Mouse (Mus musculus): ENCODE results near the gene Fbxw4.
A peak's percentile ranks its signal among the peaks of the same experiment; 100 is the strongest.

Fbxw4 gene

DNA sequence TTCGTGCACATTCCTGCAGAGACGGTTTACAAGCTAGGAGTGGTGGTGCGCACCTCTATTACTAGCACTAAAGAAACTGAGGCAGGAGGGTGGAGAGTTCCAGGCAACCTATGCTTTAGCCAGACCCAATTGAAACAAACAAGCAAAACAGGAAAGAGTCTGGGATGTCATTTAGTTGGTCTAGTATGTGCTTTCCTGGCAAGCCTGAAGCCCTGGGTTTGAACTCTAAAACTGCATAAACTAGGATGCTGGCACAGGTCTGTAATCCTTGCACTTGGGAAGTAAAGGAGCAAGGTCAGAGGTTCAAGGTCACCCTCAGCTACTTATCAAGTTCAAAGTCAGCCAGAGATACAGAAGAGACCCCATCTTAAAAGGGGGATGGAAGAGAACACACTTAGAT lies 118.1 kb downstream of the Fbxw4 start:
- DNase-seq (ENCODE audit: low read depth, low spot score), result no peak

- DNase-seq (ENCODE audit: low read depth, low spot score), result peak; percentile 66
These were observed 118.6 kb downstream of the Fbxw4 start for GRCm38 (mm10) chr19:45541409-45542041.

GRCm38 (mm10) chr19:45540657-45541408 lies 119.3 kb downstream of the Fbxw4 start:
- no peak for DNase-seq (ENCODE audit: low read depth, low spot score)

DNA sequence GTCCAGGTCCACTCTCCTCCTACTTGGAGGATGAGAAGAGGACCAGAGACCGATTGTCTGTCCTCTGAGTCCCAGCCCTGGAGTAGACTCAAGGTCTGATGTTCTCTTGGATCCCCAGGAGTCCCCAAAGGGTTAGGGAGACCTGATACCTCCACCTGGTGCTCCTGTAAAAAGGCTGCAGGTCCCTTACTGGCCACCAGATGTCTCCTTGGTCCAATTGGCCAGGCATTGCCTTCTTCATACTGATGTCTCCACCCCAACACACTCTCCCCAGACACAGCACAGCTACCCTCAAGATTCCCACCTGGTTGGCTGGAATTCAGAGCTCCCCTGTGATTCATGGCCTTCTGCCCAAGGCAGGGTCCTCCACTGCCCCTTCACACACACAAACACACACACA lies 122.6 kb downstream of the Fbxw4 start:
- DNase-seq (ENCODE audit: low read depth, low spot score), result peak; percentile 43

DNA sequence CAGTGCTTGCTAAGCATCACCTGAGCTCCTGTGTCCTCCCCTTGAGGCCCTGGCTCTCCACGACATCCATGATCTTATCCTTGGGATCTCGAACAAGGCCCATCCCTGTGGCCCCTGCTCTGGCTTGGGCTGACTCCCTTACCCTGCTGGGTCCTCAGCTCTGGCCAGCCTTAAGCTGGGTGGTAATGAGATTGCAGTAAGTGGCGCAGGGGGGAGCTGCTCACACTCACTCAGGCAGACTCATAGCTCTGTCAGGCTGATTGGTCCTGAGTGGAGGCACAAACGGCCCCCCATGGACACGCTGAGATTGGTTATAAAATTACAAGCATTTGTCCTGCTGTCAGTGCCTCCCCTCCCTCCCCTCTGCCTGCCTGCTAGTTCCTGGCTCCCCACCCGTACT lies 124.2 kb downstream of the Fbxw4 start:
- DNase-seq (ENCODE audit: low read depth, low spot score), result no peak

DNA sequence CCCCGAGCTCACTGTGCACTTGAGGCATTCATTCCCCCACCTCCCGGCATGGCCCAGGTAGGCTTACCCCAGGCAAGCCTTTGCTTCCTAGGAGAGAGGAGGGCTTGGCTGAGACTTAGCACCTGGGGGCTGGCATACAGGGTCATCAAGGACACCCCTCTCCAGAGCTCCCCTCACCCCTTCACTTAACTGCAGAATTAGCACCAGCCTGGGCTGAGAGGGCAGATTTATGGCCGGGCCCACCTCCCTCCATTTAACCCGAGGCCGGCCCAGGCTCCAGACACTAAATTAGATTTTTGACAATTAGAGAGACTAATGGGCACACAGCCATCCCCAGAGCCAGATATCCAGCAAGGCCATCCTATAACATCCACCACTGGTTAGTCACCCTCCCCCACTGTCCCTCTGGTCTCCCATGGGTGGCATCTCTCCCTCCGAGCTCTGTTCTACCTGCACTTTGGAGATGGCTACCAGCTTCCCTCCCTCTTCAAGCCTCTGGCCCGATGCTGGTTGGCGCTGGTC lies 124.8 kb downstream of the Fbxw4 start:
- DNase-seq (ENCODE audit: low read depth, low spot score), result no peak

DNA sequence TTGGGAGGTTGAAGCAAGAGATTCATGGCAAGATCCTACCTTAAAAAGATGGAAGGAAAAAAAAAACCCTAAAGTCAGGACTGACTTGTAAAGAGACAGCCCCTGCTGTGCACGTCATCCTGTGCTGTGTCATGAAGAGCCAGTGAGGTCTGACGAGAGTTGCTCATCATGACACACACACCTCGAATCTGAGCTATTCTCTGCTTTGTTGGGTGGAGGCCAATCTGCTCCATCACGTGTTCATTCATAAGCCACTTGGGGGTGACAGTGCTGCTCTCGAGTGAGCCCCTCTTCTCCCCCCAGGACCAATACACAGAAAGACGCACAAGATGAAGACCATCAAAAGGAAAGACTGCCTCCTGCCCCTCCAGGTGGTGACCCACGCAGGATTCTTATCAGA lies 126.5 kb downstream of the Fbxw4 start:
- no peak for DNase-seq (ENCODE audit: low read depth, low spot score)

DNA sequence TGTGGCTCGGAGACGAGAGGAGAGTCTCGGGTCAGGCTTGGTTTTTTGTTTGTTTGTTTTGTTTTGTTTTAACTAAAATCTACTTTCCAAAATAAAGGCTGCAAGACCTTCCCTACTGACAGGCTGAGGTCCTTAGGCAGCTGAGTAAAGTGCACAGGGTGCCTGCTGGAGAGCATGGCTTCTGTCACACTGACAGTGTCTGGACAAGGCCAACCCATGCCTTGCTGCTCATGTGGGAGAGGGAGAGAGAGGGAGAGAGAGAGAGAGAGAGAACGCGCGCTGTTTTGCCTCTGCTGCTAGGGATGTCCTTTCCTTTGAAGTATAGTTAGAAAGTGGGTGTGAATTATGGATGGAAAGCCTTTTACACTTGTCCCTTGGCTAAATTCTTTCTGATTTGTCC lies 128.6 kb downstream of the Fbxw4 start:
- no peak for DNase-seq (ENCODE audit: low read depth, low spot score)

DNA sequence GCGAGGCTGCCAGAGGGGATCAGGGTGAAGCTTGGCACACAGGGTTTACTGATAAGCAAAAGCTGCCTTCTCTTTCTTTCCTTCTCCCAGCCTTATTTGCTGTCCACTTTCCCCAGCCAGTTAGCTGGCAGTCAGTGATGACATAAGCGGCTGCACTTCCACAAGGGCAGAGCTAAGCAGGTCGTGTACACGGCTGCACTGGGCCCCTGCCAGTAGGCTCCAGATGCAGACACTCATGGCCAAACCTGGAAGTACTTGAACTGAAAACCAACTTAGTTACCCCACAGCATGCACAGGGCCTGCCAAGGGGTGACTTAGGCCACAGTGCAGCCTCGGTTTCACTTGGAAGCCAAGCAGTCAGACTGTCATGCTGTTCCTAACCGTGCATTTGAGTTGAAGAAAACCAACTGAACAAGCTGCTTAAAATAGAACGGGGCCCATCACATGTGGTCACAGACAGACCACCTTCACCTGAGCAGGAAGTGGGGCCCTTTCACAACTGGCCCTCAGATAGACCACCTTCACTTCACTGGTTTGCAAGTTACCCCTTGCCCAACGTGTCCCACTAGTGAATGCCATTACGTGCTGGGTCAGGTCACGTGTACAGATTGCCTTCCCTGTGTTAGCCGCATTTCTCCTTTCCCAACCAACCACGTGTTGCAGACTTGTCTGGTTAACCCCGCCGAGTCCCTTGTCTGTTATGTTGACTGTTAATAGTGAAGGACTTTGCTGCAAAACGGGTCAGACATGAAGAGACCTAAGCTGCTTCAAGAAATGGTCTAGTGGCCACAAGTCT lies 129.7 kb downstream of the Fbxw4 start:
- DNase-seq (ENCODE audit: low read depth, low spot score), result no peak

- DNase-seq (ENCODE audit: low read depth, low spot score), result no peak
These were observed 130.8 kb downstream of the Fbxw4 start for GRCm38 (mm10) chr19:45529294-45529693.

Data from forelimb bud, embryonic 11.5 days (tissue).